Mouse (Mus musculus) MEL (cell line): Measurements from ENCODE around the gene Cntnap2.

Source experiments
- BHLHE40 ChIP-seq: IDR thresholded peaks from 2 replicates; pipeline ENCODE4 v1.6.1; 2012; ENCODE audit warnings: low read depth, mild to moderate bottlenecking, inconsistent platforms, low read length, improper control_type of control experiment, borderline replicate concordance
- CTCF ChIP-seq, 3 experiments: IDR thresholded peaks in 2 of 3; conservative IDR thresholded peaks in 1 of 3; 2 replicates each; pipeline ENCODE4 v1.5.1; 2011 to 2012; ENCODE audit warnings: low read length in 3 of 3, low read depth in 2 of 3, mild to moderate bottlenecking in 2 of 3, improper control_type of control experiment in 1 of 3, inconsistent platforms in 1 of 3, mixed read lengths in 1 of 3, moderate library complexity in 1 of 3; ENCODE audit not compliant: control insufficient read depth in 1 of 3, insufficient read depth in 1 of 3, poor library complexity in 1 of 3, severe bottlenecking in 1 of 3
- EP300 ChIP-seq, 2 experiments: IDR thresholded peaks; 2 replicates each; pipeline ENCODE4 v1.6.1; 2011; ENCODE audit warnings: improper control_type of control experiment in 2 of 2, low read length in 2 of 2, low read depth in 1 of 2, mild to moderate bottlenecking in 1 of 2
- JUND ChIP-seq: IDR thresholded peaks from 2 replicates; pipeline ENCODE4 v1.6.1; 2011; ENCODE audit warnings: low read depth, mild to moderate bottlenecking, improper control_type of control experiment, low read length
- MAFK ChIP-seq: IDR thresholded peaks from 2 replicates; pipeline ENCODE4 v1.6.1; 2011; ENCODE audit warnings: low read depth, mild to moderate bottlenecking, low read length, improper control_type of control experiment, borderline replicate concordance
- MAZ ChIP-seq: IDR thresholded peaks from 2 replicates; pipeline ENCODE4 v1.6.1; 2012; ENCODE audit warnings: low read depth, mild to moderate bottlenecking, inconsistent platforms, low read length, improper control_type of control experiment
- POLR2A ChIP-seq, 2 experiments: IDR thresholded peaks; 2 replicates each; pipeline ENCODE4 v1.6.1; 2011 to 2012; ENCODE audit warnings: low read length in 2 of 2, mild to moderate bottlenecking in 2 of 2, control low read depth in 1 of 2, improper control_type of control experiment in 1 of 2, low read depth in 1 of 2, moderate library complexity in 1 of 2; ENCODE audit not compliant: control insufficient read depth in 1 of 2, insufficient read depth in 1 of 2, poor library complexity in 1 of 2
- POLR2AphosphoS5 ChIP-seq: IDR thresholded peaks from 2 replicates; pipeline ENCODE4 v1.6.1; 2012; ENCODE audit warnings: low read depth, borderline replicate concordance, mild to moderate bottlenecking, inconsistent platforms, low read length, moderate library complexity, mixed read lengths
- RAD21 ChIP-seq: IDR thresholded peaks from 2 replicates; pipeline ENCODE4 v1.6.1; 2011; ENCODE audit warnings: mild to moderate bottlenecking, low read depth, low read length, improper control_type of control experiment
- SMC3 ChIP-seq: IDR thresholded peaks from 2 replicates; pipeline ENCODE4 v1.6.1; 2011; ENCODE audit warnings: low read depth, low read length, improper control_type of control experiment
- TCF12 ChIP-seq: IDR thresholded peaks from 2 replicates; pipeline ENCODE4 v1.6.1; 2014; ENCODE audit warnings: low read depth, mild to moderate bottlenecking, inconsistent platforms, low read length, improper control_type of control experiment, moderate library complexity
- USF2 ChIP-seq, 2 experiments: IDR thresholded peaks; 2 replicates each; pipeline ENCODE4 v1.6.1; 2011 to 2012; ENCODE audit warnings: improper control_type of control experiment in 2 of 2, low read length in 2 of 2, borderline replicate concordance in 1 of 2, inconsistent platforms in 1 of 2, low read depth in 1 of 2, mild to moderate bottlenecking in 1 of 2; ENCODE audit not compliant: insufficient read depth in 1 of 2
- ZMIZ1 ChIP-seq: IDR thresholded peaks from 2 replicates; pipeline ENCODE4 v1.6.1; 2012; ENCODE audit warnings: low read depth, mild to moderate bottlenecking, inconsistent platforms, low read length, improper control_type of control experiment, moderate library complexity
- ZNF384 ChIP-seq: IDR thresholded peaks from 2 replicates; pipeline ENCODE4 v1.6.1; 2012; ENCODE audit warnings: low read depth, mild to moderate bottlenecking, inconsistent platforms, low read length, improper control_type of control experiment

DNA sequence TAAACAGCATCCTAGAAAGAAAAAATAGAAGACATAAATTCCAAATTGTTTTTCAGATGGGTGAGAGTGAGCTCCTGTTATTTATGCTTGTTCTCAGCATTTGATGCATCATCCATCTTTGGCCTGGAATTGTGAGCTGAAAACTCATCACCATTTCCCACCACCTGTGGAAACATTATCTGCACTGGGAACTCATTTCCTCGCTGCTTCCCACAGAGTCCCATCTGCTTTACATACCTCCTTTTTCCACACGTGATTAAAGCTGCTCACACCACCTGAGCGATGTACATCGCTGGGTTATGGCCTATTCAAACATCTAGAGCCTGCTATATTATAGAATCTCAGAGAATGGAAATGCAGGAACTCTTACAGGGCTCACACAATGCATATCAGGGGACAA is 1413.5 kb downstream of the Cntnap2 start:
- TF ChIP-seq EP300 (IDR thresholded peaks at IDR 0.05; ENCODE audit: low read depth in 1 of 2, low read length in 2 of 2) (no peak), CTCF (IDR thresholded peaks at IDR 0.05 in 2 of 3, conservative IDR thresholded peaks at IDR 0.05 in 1 of 3; ENCODE audit: control insufficient read depth in 1 of 3, insufficient read depth in 1 of 3, low read depth in 2 of 3, low read length in 3 of 3, poor library complexity in 1 of 3, severe bottlenecking in 1 of 3) (no peak), SMC3 (no peak), POLR2A (IDR thresholded peaks at IDR 0.05; ENCODE audit: control insufficient read depth in 1 of 2, insufficient read depth in 1 of 2, low read depth in 1 of 2, low read length in 2 of 2, poor library complexity in 1 of 2) (no peak), BHLHE40 (no peak), ZNF384 (no peak), MAZ (no peak), RAD21 (no peak), ZMIZ1 (no peak), JUND (no peak), POLR2AphosphoS5 (no peak), TCF12 (no peak), MAFK (no peak), USF2 (IDR thresholded peaks at IDR 0.05; ENCODE audit: borderline replicate concordance in 1 of 2, insufficient read depth in 1 of 2, low read depth in 1 of 2, low read length in 2 of 2) (no peak)
